Comparison of ENCODE assay signal across 11 mouse cellular contexts in genomic region chr8:120616663-120617626, GRCm38 (mm10). TPM values are rescaled to one million over a fixed set of nuclear protein-coding genes. Genes with fewer than 3 reads are reported as not detected.
A peak's percentile ranks its signal among the peaks of the same experiment; 100 is the strongest.
DNase-seq lines count a peak whose midpoint lies in the region; ATAC-seq and TF ChIP-seq lines count a peak whose summit lies in the region.
"Had no signal": no experiment of that assay in that cellular context is flagged by ENCODE, and none has a peak within 500 bp of the region (broad histone marks: within the 10 kb centered on the region; RNA-seq: fewer than 3 reads in every experiment).

No protein-coding gene starts in this region.

- no peaks in the 10 kb centered on the region for H3K4me1 ChIP-seq in lung, postnatal 0 days (ENCODE audit: insufficient read depth, low read depth, low read length)
- H3K4me1 ChIP-seq in lung, adult 2 months (ENCODE audit: control insufficient read depth, insufficient read depth, low read length): no peaks in the 10 kb centered on the region
- H3K4me1 ChIP-seq in forebrain, embryonic 12.5 days: peaks cover 38% of the 10 kb centered on the region
- H3K4me1 ChIP-seq in liver, embryonic 11.5 days (replicated peaks; ENCODE audit: control insufficient read depth, insufficient read depth, low read length): peaks cover 19% of the 10 kb centered on the region

- no peak overlapping the region for H3K9ac ChIP-seq in lung, postnatal 0 days (replicated peaks; ENCODE audit: low read depth)
- H3K9ac ChIP-seq in forebrain, embryonic 12.5 days: peak overlapping the region; percentile 18
- H3K9ac ChIP-seq in liver, embryonic 11.5 days (ENCODE audit: low read depth, low read length): no peak overlapping the region

- no peaks in the 10 kb centered on the region for H3K9me3 ChIP-seq in lung, postnatal 0 days (ENCODE audit: low read length)
- no peaks in the 10 kb centered on the region for H3K9me3 ChIP-seq in forebrain, embryonic 12.5 days
- no peaks in the 10 kb centered on the region for H3K9me3 ChIP-seq in liver, embryonic 11.5 days (ENCODE audit: control insufficient read depth, low read length)

- no peak for TF ChIP-seq POLR2A in lung, adult 2 months (IDR thresholded peaks at IDR 0.05; ENCODE audit: borderline replicate concordance, extremely low read depth, low read depth, low read length)

- no peak overlapping the region for H3K4me2 ChIP-seq in lung, postnatal 0 days (replicated peaks; ENCODE audit: low read depth, low read length)
- no peak overlapping the region for H3K4me2 ChIP-seq in forebrain, embryonic 12.5 days
- no peak overlapping the region for H3K4me2 ChIP-seq in liver, embryonic 11.5 days

- H3K27ac ChIP-seq in lung, postnatal 0 days (ENCODE audit: low read length): no peak overlapping the region
- peak overlapping the region; percentile 78 for H3K27ac ChIP-seq in forebrain, embryonic 12.5 days
- H3K27ac ChIP-seq in liver, embryonic 11.5 days (ENCODE audit: low read depth, low read length): no peak overlapping the region

- no peak overlapping the region for H3K4me3 ChIP-seq in lung, postnatal 0 days (ENCODE audit: low read depth, low read length)
- H3K4me3 ChIP-seq in lung, adult 2 months (replicated peaks; ENCODE audit: extremely low read depth, low read depth, low read length): no peak overlapping the region
- no peak overlapping the region for H3K4me3 ChIP-seq in forebrain, embryonic 12.5 days (replicated peaks)
- no peak overlapping the region for H3K4me3 ChIP-seq in liver, embryonic 11.5 days (ENCODE audit: low read depth, low read length)
- H3K4me3 ChIP-seq: myocyte had no signal

- no peak for ATAC-seq in lung, postnatal 0 days
- ATAC-seq in forebrain, embryonic 12.5 days (ENCODE audit: low FRiP score): peak; percentile 61
- no peak for ATAC-seq in cerebellum, adult (ENCODE audit: insufficient number of reproducible peaks, low FRiP score, low TSS enrichment)
- no peak for ATAC-seq in liver, embryonic 11.5 days (replicated peaks; ENCODE audit: low FRiP score)

- TF ChIP-seq CTCF in lung, postnatal 0 days (IDR thresholded peaks at IDR 0.05): no peak
- TF ChIP-seq CTCF in lung, adult 2 months (IDR thresholded peaks at IDR 0.05; ENCODE audit: insufficient read depth, low read length): no peak

- H3K36me3 ChIP-seq in lung, postnatal 0 days (ENCODE audit: insufficient read depth, low read length): no peaks in the 10 kb centered on the region
- H3K36me3 ChIP-seq in forebrain, embryonic 12.5 days (replicated peaks): no peaks in the 10 kb centered on the region
- H3K36me3 ChIP-seq in liver, embryonic 11.5 days (ENCODE audit: control insufficient read depth, insufficient read depth, low read length): no peaks in the 10 kb centered on the region

- DNase-seq in lung, postnatal 0 days (ENCODE audit: low spot score): peak; percentile 20
- DNase-seq in lung, adult 2 months: no peak
- DNase-seq in mesoderm, embryonic 11.5 days (ENCODE audit: low read depth, low spot score): peak; percentile 61
- DNase-seq in liver, embryonic 11.5 days (ENCODE audit: low spot score): no peak
- DNase-seq in thymus, postnatal 14 days: no peak
- DNase-seq: adrenal gland, postnatal 14 days; cerebellum, postnatal 14 days; right cerebral cortex, postnatal 4 days had no signal

- WGBS in lung, postnatal 0 days: 56% methylated on average over 7 of the region's 8 CpGs
- WGBS in lung, adult 2 months: 63% methylated on average over 8 of the region's 8 CpGs
- 18% methylated on average over 7 of the region's 8 CpGs for WGBS in forebrain, embryonic 12.5 days
- 46% methylated on average over 7 of the region's 8 CpGs for WGBS in liver, embryonic 11.5 days

- TF ChIP-seq EP300 in lung, postnatal 0 days (IDR thresholded peaks at IDR 0.05): no peak

- H3K27me3 ChIP-seq in lung, postnatal 0 days (replicated peaks; ENCODE audit: insufficient read depth, low read length): no peaks in the 10 kb centered on the region
- H3K27me3 ChIP-seq in forebrain, embryonic 12.5 days: peaks cover 9% of the 10 kb centered on the region; the same call in 1 of the 2 replicates
- no peaks in the 10 kb centered on the region for H3K27me3 ChIP-seq in liver, embryonic 11.5 days (replicated peaks; ENCODE audit: control insufficient read depth, insufficient read depth, low read length)

RNA-seq across cellular contexts. Expression of gene Gins2, which starts 27.8 kb away (rescaled TPM):
- 10.9 and 13.4 TPM in 2 replicates for polyA plus RNA-seq in lung, postnatal 0 days (2015; fragmentation: Nextera tagmentation; extraction: Ambion mirVana)
- polyA plus RNA-seq in lung, adult 2 months (2012; rRNA removed): 4.4 and 4.5 TPM in 2 replicates
- polyA plus RNA-seq in forebrain, embryonic 12.5 days (2016; fragmentation: Nextera tagmentation; extraction: Ambion mirVana): 83.2 and 84.8 TPM in 2 replicates
- 125 and 127 TPM in 2 replicates for polyA plus RNA-seq in liver, embryonic 11.5 days (2014; fragmentation: Nextera tagmentation; extraction: Ambion mirVana)

RNA-seq across cellular contexts. Expression of gene 1190005I06Rik, which starts 30.5 kb away (rescaled TPM):
- polyA plus RNA-seq in lung, postnatal 0 days (2015; fragmentation: Nextera tagmentation; extraction: Ambion mirVana): 2.0 and 2.1 TPM in 2 replicates
- 2.4 and 6.2 TPM in 2 replicates for polyA plus RNA-seq in lung, adult 2 months (2012; rRNA removed)
- polyA plus RNA-seq in forebrain, embryonic 12.5 days (2016; fragmentation: Nextera tagmentation; extraction: Ambion mirVana): 1.7 and 3.1 TPM in 2 replicates
- polyA plus RNA-seq in liver, embryonic 11.5 days (2014; fragmentation: Nextera tagmentation; extraction: Ambion mirVana): 1.6 and 4.1 TPM in 2 replicates

RNA-seq across cellular contexts. Expression of gene Gm27021, which starts 50.9 kb away (rescaled TPM):
- polyA plus RNA-seq in lung, postnatal 0 days (2015; fragmentation: Nextera tagmentation; extraction: Ambion mirVana): 1.00 and 1.3 TPM in 2 replicates
- 0.92 and 1.3 TPM in 2 replicates for polyA plus RNA-seq in lung, adult 2 months (2012; rRNA removed)
- polyA plus RNA-seq in forebrain, embryonic 12.5 days (2016; fragmentation: Nextera tagmentation; extraction: Ambion mirVana): 4.3 and 4.4 TPM in 2 replicates
- polyA plus RNA-seq in liver, embryonic 11.5 days (2014; fragmentation: Nextera tagmentation; extraction: Ambion mirVana): 0.69 and 2.4 TPM in 2 replicates

RNA-seq across cellular contexts. Expression of gene Cox4i1, which starts 51.1 kb away (rescaled TPM):
- 1,092 and 1,166 TPM in 2 replicates for polyA plus RNA-seq in lung, postnatal 0 days (2015; fragmentation: Nextera tagmentation; extraction: Ambion mirVana)
- polyA plus RNA-seq in lung, adult 2 months (2012; rRNA removed): 606 and 728 TPM in 2 replicates
- polyA plus RNA-seq in forebrain, embryonic 12.5 days (2016; fragmentation: Nextera tagmentation; extraction: Ambion mirVana): 803 and 809 TPM in 2 replicates
- polyA plus RNA-seq in liver, embryonic 11.5 days (2014; fragmentation: Nextera tagmentation; extraction: Ambion mirVana): 1,052 and 1,118 TPM in 2 replicates

RNA-seq across cellular contexts. Expression of gene Emc8, which starts 51.4 kb away (rescaled TPM):
- polyA plus RNA-seq in lung, postnatal 0 days (2015; fragmentation: Nextera tagmentation; extraction: Ambion mirVana): 131 and 137 TPM in 2 replicates
- 56.8 and 71.2 TPM in 2 replicates for polyA plus RNA-seq in lung, adult 2 months (2012; rRNA removed)
- polyA plus RNA-seq in forebrain, embryonic 12.5 days (2016; fragmentation: Nextera tagmentation; extraction: Ambion mirVana): 234 and 244 TPM in 2 replicates
- 265 and 295 TPM in 2 replicates for polyA plus RNA-seq in liver, embryonic 11.5 days (2014; fragmentation: Nextera tagmentation; extraction: Ambion mirVana)

Comparison
In these comparisons a context has a peak if more than half of its experiments do, and no peak if none do; other contexts are left out.
1. DNase-seq: peak in lung, postnatal 0 days (single experiment) and mesoderm, embryonic 11.5 days (single experiment); none in lung, adult 2 months (single experiment), liver, embryonic 11.5 days (single experiment) and thymus, postnatal 14 days (single experiment).